Mouse (Mus musculus) neural tube, embryonic 12.5 days (tissue): ENCODE measurements around the gene Abhd17b. TPM values are rescaled to one million over a fixed set of nuclear protein-coding genes. Genes with fewer than 3 reads are reported as not detected.
A peak's percentile ranks its signal among the peaks of the same experiment; 100 is the strongest.
"Not testable (repeated sequence)": the region's sequence is repeated elsewhere in the genome, so short reads cannot be mapped to it uniquely, and the experiment has no call there.

Experiments
- ATAC-seq: fragments of 200-750 bp; cut with Nextera tagmentation; 2 replicates; pipeline ENCODE4 v1.8.0; 2017; ENCODE audit warnings: low read depth, mild to moderate bottlenecking, moderate TSS enrichment, moderate library complexity; ENCODE audit not compliant: low FRiP score
- H3K27ac ChIP-seq: fragments of 300-500 bp; sonication (generic); 2 replicates; pipeline ENCODE4 v1.5.1; 2016
- H3K27me3 ChIP-seq: fragments of 300-500 bp; sonication (generic); replicated peaks from 2 replicates; pipeline ENCODE4 v1.6.1; 2016; ENCODE audit warnings: mild to moderate bottlenecking
- H3K36me3 ChIP-seq: fragments of 300-500 bp; sonication (generic); 2 replicates; pipeline ENCODE4 v1.6.1; 2016; ENCODE audit warnings: mild to moderate bottlenecking
- H3K4me1 ChIP-seq: fragments of 300-500 bp; sonication (generic); 2 replicates; pipeline ENCODE4 v1.6.1; 2016
- H3K4me2 ChIP-seq: fragments of 300-500 bp; sonication (generic); replicated peaks from 2 replicates; pipeline ENCODE4 v1.6.1; 2016; ENCODE audit warnings: mild to moderate bottlenecking
- H3K4me3 ChIP-seq: fragments of 300-500 bp; sonication (generic); 2 replicates; pipeline ENCODE4 v1.5.1; 2016
- H3K9ac ChIP-seq: fragments of 300-500 bp; sonication (generic); 2 replicates; pipeline ENCODE4 v1.6.1; 2016; ENCODE audit warnings: mild to moderate bottlenecking
- H3K9me3 ChIP-seq: fragments of 300-500 bp; sonication (generic); 2 replicates; pipeline ENCODE4 v1.6.1; 2016; ENCODE audit warnings: mild to moderate bottlenecking
- WGBS: fragments of 180-500 bp; shearing (Covaris S2); methylation state at CpG from one replicate; pipeline ENCODE4 v1.1.7; 2016; 5-methylcytosine and 5-hydroxymethylcytosine counted together
- polyA plus RNA-seq: library from polyadenylated mRNA; unstranded; fragments of >200 nt; fragmentation: Nextera tagmentation; extraction: Ambion mirVana; gene quantifications from 2 replicates; pipeline ENCODE4 v1.2.1, GENCODE M21; 2016

The Abhd17b gene
- 48.2 and 49.4 TPM in 2 replicates for polyA plus RNA-seq

- Histone ChIP-seq H3K36me3 (no peaks in the 10 kb centered on the region), H3K4me2 (peak within 1 kb of the TSS; percentile 79), H3K4me3 (peak within 1 kb of the TSS; percentile 89), H3K4me1 (peaks cover 15% of the 10 kb centered on the region), H3K9me3 (no peaks in the 10 kb centered on the region), H3K27me3 (no peaks in the 10 kb centered on the region), H3K9ac (peak within 1 kb of the TSS; percentile 97), H3K27ac (peak within 1 kb of the TSS; percentile 98)
- under 1% methylated on average over 93 of the region's 105 CpGs for WGBS
- ATAC-seq = peak; percentile 67
These were observed at the start of gene Abhd17b for GRCm38 (mm10) chr19:21653172-21653981. Gene Abhd17b (plus strand): TSS chr19:21653185.

- no peaks in the 10 kb centered on the region for H3K36me3 ChIP-seq
- no peak overlapping the region for H3K4me2 ChIP-seq
- no peaks in the 10 kb centered on the region for H3K9me3 ChIP-seq
- no peaks in the 10 kb centered on the region for H3K27me3 ChIP-seq
- no peak overlapping the region for H3K9ac ChIP-seq
- no peak for ATAC-seq
- 67% methylated on average over 3 of the region's 3 CpGs for WGBS
- H3K4me3 ChIP-seq = no peak overlapping the region
- H3K27ac ChIP-seq = no peak overlapping the region
- 0 out of 2 replicates have a peak, but pooled peaks cover 5% of the 10 kb centered on the region for H3K4me1 ChIP-seq
These were observed 49.1 kb upstream of the Abhd17b start for GRCm38 (mm10) chr19:21603836-21604235.

- 97% methylated on average over 3 of the region's 3 CpGs for WGBS
- no peaks in the 10 kb centered on the region for H3K27me3 ChIP-seq
- no peak overlapping the region for H3K4me3 ChIP-seq
- no peak overlapping the region for H3K27ac ChIP-seq
- H3K4me1 ChIP-seq = 0 out of 2 replicates have a peak, but pooled peaks cover 5% of the 10 kb centered on the region
- H3K36me3 ChIP-seq = no peaks in the 10 kb centered on the region
- H3K4me2 ChIP-seq = no peak overlapping the region
- no peak for ATAC-seq
- no peaks in the 10 kb centered on the region for H3K9me3 ChIP-seq
- no peak overlapping the region for H3K9ac ChIP-seq
These were observed 47.7 kb upstream of the Abhd17b start for GRCm38 (mm10) chr19:21605294-21605693.

GRCm38 (mm10) chr19:21610240-21610639, 42.7 kb upstream of the Abhd17b start:
- H3K4me2 ChIP-seq = no peak overlapping the region
- no peak overlapping the region for H3K27ac ChIP-seq
- H3K9ac ChIP-seq = no peak overlapping the region
- no peak overlapping the region for H3K4me3 ChIP-seq
- WGBS = 85% methylated on average over 6 of the region's 6 CpGs
- H3K4me1 ChIP-seq = no peaks in the 10 kb centered on the region
- H3K36me3 ChIP-seq = no peaks in the 10 kb centered on the region
- no peaks in the 10 kb centered on the region for H3K27me3 ChIP-seq
- no peaks in the 10 kb centered on the region for H3K9me3 ChIP-seq
- no peak for ATAC-seq

GRCm38 (mm10) chr19:21611297-21611696, 41.7 kb upstream of the Abhd17b start:
- Histone ChIP-seq H3K4me1 (no peaks in the 10 kb centered on the region), H3K4me2 (no peak overlapping the region), H3K4me3 (no peak overlapping the region), H3K27me3 (no peaks in the 10 kb centered on the region), H3K36me3 (no peaks in the 10 kb centered on the region), H3K27ac (no peak overlapping the region), H3K9me3 (no peaks in the 10 kb centered on the region), H3K9ac (no peak overlapping the region)
- WGBS = 68% methylated on average over 6 of the region's 6 CpGs
- ATAC-seq = no peak

GRCm38 (mm10) chr19:21611725-21612575, 41.0 kb upstream of the Abhd17b start:
- Histone ChIP-seq H3K4me1 (no peaks in the 10 kb centered on the region), H3K9ac (no peak overlapping the region), H3K9me3 (no peaks in the 10 kb centered on the region), H3K27ac (no peak overlapping the region), H3K36me3 (no peaks in the 10 kb centered on the region), H3K4me3 (no peak overlapping the region), H3K27me3 (no peaks in the 10 kb centered on the region), H3K4me2 (no peak overlapping the region)
- ATAC-seq = no peak
- WGBS = 87% methylated on average over 9 of the region's 9 CpGs

- Histone ChIP-seq H3K9ac (no peak overlapping the region), H3K27ac (no peak overlapping the region), H3K27me3 (no peaks in the 10 kb centered on the region), H3K4me2 (no peak overlapping the region), H3K4me3 (no peak overlapping the region), H3K4me1 (no peaks in the 10 kb centered on the region), H3K9me3 (no peaks in the 10 kb centered on the region), H3K36me3 (no peaks in the 10 kb centered on the region)
- no peak for ATAC-seq
- WGBS = 95% methylated on average over 3 of the region's 3 CpGs
These were observed 37.2 kb upstream of the Abhd17b start for GRCm38 (mm10) chr19:21615801-21616200.

- WGBS = 56% methylated on average over 3 of the region's 3 CpGs
- no peaks in the 10 kb centered on the region for H3K27me3 ChIP-seq
These were observed 29.4 kb upstream of the Abhd17b start for GRCm38 (mm10) chr19:21623410-21624147.

GRCm38 (mm10) chr19:21624148-21624535, 28.8 kb upstream of the Abhd17b start:
- no peaks in the 10 kb centered on the region for H3K9me3 ChIP-seq
- H3K4me3 ChIP-seq = no peak overlapping the region
- H3K4me1 ChIP-seq = no peaks in the 10 kb centered on the region
- H3K36me3 ChIP-seq = no peaks in the 10 kb centered on the region
- WGBS = 86% methylated on average over 4 of the region's 4 CpGs
- no peak for ATAC-seq
- H3K27ac ChIP-seq = no peak overlapping the region
- H3K9ac ChIP-seq = no peak overlapping the region
- H3K4me2 ChIP-seq = no peak overlapping the region
- H3K27me3 ChIP-seq = no peaks in the 10 kb centered on the region

More at GRCm38 (mm10) chr19:21623410-21624147, 29.4 kb upstream of the Abhd17b start:
- Histone ChIP-seq H3K4me1 (no peaks in the 10 kb centered on the region), H3K4me3 (no peak overlapping the region), H3K4me2 (no peak overlapping the region), H3K9ac (no peak overlapping the region), H3K27ac (no peak overlapping the region), H3K9me3 (no peaks in the 10 kb centered on the region), H3K36me3 (no peaks in the 10 kb centered on the region)
- ATAC-seq = no peak

- Histone ChIP-seq H3K27ac (no peak overlapping the region), H3K9me3 (no peaks in the 10 kb centered on the region), H3K36me3 (no peaks in the 10 kb centered on the region), H3K4me2 (no peak overlapping the region), H3K9ac (no peak overlapping the region), H3K4me1 (no peaks in the 10 kb centered on the region; the same call in 1 of the 2 replicates), H3K27me3 (no peaks in the 10 kb centered on the region), H3K4me3 (no peak overlapping the region)
- no peak for ATAC-seq
- whole genome bisulfite sequencing = 90% methylated on average over 6 of the region's 6 CpGs
These were observed 26.6 kb upstream of the Abhd17b start for GRCm38 (mm10) chr19:21626271-21626988.

- H3K4me1 ChIP-seq = not testable (repeated sequence)
These were observed 24.5 kb upstream of the Abhd17b start for GRCm38 (mm10) chr19:21628440-21628839.

More at GRCm38 (mm10) chr19:21628440-21628839, 24.5 kb upstream of the Abhd17b start:
- not testable (repeated sequence) for H3K9ac ChIP-seq, H3K9me3 ChIP-seq, H3K4me2 ChIP-seq, H3K4me3 ChIP-seq, H3K27ac ChIP-seq, H3K27me3 ChIP-seq, ATAC-seq, H3K36me3 ChIP-seq
- 61% methylated on average over 11 of the region's 11 CpGs for WGBS
